Mouse (Mus musculus) T-helper 2 cell (primary cell): ENCODE measurements around the gene Evx2.

Experiments
- in situ Hi-C: fragments of 300-600 bp; cut with MboI, MseI; formaldehyde crosslinking; loops from one replicate; pipeline ENCODE4 v1.15.1; 2025; ENCODE audit warnings: high pct_unique_total_duplicates

The Evx2 gene

DNA sequence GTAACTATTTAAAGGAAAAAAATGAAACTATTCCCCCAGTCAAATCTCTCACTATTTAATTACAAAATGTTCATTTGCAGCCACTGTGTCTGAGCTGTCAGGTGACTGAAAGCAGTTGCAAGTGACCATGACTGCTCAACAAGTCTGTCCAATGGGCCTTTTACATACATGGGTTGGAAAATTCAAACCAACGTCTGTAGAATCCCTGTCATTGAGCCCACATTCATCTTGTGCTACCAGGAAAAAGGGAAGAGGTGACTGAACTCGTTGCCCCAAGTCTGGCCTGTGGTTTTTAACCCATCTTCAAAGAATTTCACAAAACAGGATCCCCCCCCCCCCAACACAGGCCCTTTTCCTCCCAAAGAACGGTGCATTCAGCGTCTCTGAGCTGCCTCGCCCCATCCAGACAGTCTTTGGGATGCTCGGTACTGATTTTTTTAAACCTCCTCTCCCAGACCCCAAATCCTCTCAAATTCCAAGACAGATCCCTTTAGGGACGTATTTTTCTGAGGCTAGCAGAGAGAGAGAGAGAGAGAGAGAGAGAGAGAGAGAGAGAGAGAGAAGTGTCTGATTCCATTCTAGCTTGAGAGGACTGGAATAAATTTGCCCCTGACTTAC is 36.6 kb upstream of the Evx2 start:
- in situ Hi-C loops: loop anchor here (5.0 kb wide), 1 partner anchor 446 kb away; no protein-coding TSS in a partner anchor

GRCm38 (mm10) chr2:74695383-74695782 is 36.0 kb upstream of the Evx2 start:
- in situ Hi-C loops: loop anchor here (5.0 kb wide), 1 partner anchor 447 kb away; no protein-coding TSS in a partner anchor

DNA sequence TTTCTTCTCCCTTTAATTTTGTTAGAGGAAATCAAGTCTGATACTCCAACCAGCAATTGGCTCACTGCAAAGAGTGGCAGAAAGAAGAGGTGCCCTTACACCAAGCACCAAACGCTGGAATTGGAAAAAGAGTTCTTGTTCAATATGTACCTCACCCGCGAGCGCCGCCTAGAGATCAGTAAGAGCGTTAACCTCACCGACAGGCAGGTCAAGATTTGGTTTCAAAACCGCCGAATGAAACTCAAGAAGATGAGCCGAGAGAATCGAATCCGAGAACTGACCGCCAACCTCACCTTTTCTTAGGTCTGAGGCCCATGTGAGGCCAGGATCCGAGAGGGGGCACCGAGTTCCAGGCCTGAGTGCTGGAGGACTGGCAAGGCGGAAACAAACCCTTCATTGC is 34.7 kb upstream of the Evx2 start:
- in situ Hi-C loops: loop anchor here (5.0 kb wide), 1 partner anchor 53 kb away; no protein-coding TSS in a partner anchor

DNA sequence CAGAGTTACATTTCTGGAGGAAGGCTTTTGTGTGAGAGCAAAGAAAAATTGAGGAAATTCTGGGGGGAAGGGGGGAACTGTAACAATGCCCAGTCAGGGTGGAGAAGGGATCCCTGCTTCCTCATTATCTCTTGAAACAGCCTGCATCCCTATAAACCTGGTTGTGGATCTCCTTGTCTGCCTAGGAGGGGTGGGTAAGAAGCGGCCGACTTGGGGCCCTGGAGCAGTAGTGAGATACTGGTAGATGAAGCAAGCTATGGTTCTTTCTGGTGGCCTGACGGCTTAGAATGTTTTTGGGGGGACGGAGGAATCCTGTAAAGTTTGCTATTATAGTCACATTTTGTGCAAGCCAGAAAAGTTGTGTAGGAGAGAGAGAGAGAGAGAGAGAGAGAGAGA is 34.1 kb upstream of the Evx2 start:
- in situ Hi-C loops: loop anchor here (5.0 kb wide), 1 partner anchor 54 kb away; no protein-coding TSS in a partner anchor

- in situ Hi-C loops: loop anchor here (5.0 kb wide), 1 partner anchor 54 kb away; no protein-coding TSS in a partner anchor
These were observed 33.6 kb upstream of the Evx2 start for GRCm38 (mm10) chr2:74692808-74693431.

GRCm38 (mm10) chr2:74691995-74692807 is 32.8 kb upstream of the Evx2 start:
- in situ Hi-C loops: loop anchor here (5.0 kb wide), 1 partner anchor 55 kb away; no protein-coding TSS in a partner anchor

- in situ Hi-C loops: loop anchor here (5.0 kb wide), 1 partner anchor 56 kb away; no protein-coding TSS in a partner anchor
These were observed 31.9 kb upstream of the Evx2 start, which contains the start of gene Hoxd10 for GRCm38 (mm10) chr2:74691022-74691951. Gene Hoxd10 (plus strand): TSS chr2:74691924.

DNA sequence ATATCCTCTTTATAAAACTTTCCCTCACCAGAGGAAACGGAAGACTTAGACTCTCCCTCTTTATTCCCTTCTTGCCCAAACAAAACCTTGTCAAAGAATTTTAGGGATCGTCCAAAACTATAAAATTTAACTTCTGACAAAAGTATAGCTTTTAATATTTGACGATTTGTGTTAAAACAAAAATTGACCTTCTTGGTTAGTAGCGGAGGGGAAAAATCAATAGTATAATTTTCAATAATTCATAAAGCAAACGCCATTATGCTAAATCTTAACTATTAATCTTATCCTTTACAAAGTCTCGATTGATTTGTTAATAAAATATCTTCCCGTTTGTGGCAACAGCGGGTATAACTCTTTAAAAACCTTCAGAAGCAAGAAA is 31.0 kb upstream of the Evx2 start:
- in situ Hi-C loops: loop anchor here (5.0 kb wide), 1 partner anchor 57 kb away; no protein-coding TSS in a partner anchor

- in situ Hi-C loops: loop anchor here (5.0 kb wide), 1 partner anchor 58 kb away; no protein-coding TSS in a partner anchor
These were observed 30.4 kb upstream of the Evx2 start for GRCm38 (mm10) chr2:74689574-74690337.

GRCm38 (mm10) chr2:74688795-74689573 is 29.6 kb upstream of the Evx2 start:
- in situ Hi-C loops: no loop called here

GRCm38 (mm10) chr2:74687698-74688555 is 28.6 kb upstream of the Evx2 start:
- in situ Hi-C loops: no loop called here

DNA sequence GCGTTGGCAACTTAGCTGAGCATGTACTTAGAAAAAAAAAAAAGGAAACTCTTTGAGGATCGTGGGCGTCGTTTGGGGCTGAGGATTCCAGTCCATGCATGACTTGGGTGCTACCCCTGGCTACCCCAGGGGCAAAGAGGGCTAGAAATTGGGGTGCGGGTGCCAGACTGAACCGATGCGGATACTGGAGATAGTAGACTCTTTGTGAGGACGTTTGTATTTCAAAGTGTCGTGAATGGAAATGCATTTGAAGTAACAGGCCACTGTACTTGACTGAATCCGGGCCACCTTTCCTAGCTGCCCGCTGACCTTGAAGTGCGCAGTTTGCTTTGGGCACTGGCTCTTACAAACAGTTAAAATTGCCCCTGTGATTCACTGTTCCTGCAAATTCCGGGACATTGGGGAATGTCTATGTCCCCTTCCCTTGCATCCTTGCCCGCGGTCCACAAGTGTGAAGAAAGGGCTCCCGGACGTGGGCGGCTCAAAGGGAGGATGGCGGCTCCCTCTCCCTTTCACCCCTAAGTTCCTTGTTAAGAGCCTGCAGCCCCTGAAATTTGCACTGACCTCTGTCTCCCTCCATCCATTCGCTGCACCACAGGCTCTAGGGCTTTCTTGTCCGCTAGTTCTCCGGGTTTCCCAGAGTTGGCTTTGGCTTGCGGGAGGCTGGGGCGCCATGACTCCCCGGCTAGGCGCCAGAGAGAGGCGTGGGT is 27.8 kb upstream of the Evx2 start:
- in situ Hi-C loops: no loop called here

DNA sequence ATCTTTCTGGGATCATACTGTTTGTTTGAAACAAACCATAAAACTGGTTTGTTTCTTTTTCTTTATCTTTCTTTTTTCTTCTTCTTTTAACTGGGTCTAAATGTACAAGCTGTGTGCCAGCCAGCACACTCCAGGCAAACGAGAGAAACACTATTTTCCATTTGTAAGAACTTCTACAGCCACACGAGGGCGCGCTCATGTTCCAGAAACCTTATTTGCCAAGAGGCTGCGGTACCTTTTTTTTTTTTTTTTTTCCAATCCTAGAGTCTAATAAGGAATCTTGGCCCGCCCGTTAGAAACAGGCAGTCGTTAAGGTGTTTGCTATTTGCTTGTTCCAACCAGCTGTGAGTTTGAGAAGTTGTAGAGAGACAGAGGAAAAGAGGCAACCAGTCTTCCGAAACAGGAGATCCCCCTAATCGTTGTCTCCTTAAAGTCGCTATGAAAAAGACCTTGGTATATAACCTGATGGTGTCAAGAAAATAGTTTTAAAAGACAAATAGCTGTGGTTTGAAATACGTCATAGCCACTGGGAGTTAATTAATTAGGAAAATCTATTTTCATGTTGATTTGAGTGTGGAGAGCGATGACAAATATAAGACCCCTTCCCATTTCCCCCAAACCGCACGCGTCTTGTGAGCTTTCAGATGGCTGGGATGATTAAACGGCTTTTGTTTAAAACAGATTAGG is 27.1 kb upstream of the Evx2 start:
- in situ Hi-C loops: no loop called here

DNA sequence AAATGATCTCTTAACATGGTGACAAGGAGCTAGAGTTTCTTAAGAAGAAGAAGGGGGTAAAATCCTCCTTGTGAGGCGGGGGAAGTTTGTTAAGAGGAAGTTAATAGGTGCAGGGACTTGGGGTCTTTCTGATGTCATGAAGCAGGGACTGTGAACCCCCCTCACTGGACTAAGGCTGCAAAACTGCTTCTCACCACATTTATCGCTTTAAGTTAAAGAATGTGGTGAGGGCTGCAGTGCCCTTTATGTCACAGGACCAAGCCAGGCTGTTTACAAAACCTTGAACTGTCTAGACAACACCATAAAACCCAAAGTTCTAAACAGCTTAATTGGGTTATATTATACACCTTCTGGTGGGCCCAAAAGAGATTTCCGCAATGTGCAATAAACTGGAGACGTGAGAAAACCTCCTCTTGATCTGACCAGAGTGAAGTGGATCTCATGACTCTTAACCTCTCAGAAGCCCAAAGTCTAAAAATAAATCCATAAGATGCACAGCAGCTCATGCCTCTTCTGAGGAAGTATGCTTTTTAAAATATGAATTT is 25.8 kb upstream of the Evx2 start:
- in situ Hi-C loops: no loop called here

DNA sequence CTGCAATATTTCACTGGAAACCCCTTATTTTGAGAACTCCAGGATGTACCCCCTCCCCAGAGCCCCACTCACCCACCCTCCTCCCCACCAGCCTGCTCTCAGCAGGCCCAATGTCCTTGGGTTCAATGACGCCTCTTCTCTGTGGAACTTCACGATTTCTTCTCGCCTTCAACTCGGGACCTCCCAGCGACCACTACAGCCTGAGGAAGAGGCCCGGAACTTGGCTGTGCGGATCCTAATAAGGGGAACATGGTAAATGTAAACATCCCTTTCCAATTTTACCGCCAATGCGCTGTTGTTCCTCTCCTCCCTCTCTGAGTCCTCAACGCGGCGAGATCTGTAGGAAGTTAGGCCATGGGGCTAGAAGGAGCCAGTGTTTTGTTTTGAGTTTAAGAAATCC is 24.7 kb upstream of the Evx2 start:
- in situ Hi-C loops: no loop called here

DNA sequence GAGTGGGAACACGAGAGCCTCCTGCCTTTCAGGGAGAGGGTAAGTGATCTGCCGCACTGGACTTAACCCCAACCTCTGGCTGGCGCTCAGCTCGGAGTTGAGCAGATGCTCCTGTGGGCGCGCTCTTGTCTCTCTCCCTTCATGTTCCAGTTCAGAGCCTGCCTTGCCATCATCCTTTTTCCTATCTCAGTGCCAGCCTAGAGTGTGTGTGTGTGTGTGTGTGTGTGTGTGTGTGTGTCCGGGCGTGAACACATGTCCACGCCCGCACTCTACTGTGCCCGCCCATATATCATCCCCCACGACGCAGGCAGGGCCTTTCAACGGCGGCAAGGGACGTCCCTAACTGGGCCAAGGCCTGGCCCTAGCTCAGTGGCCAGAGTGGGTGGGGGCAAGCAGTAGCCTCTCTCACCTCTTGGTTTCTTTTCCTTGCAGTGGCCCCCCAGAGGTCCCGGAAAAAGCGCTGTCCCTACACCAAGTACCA is 24.2 kb upstream of the Evx2 start:
- in situ Hi-C loops: no loop called here

GRCm38 (mm10) chr2:74682796-74683195 is 23.4 kb upstream of the Evx2 start:
- in situ Hi-C loops: no loop called here
